Mouse (Mus musculus): Measurements from ENCODE around the gene Itga5.

- no peak for TF ChIP-seq HCFC1 (IDR thresholded peaks at IDR 0.05; ENCODE audit: borderline replicate concordance, insufficient read depth, low read length)
- TF ChIP-seq CHD2 (IDR thresholded peaks at IDR 0.05; ENCODE audit: low read depth, low read length): no peak
- TF ChIP-seq ZNF384 (IDR thresholded peaks at IDR 0.05; ENCODE audit: low read depth, low read length): no peak
Measured at GRCm38 (mm10) chr15:103339961-103340337, 26.6 kb downstream of the Itga5 start, which contains the start of gene Zfp385a.
